Mouse (Mus musculus) ES-Bruce4 (cell line): Measurements from ENCODE around the gene D1Ertd622e. TPM values are rescaled to one million over a fixed set of nuclear protein-coding genes. Genes with fewer than 3 reads are reported as not detected.

ENCODE experiments used
- H3K27ac ChIP-seq: 2 replicates; pipeline ENCODE4 v1.5.1; 2012; ENCODE audit warnings: low read length, inconsistent platforms; ENCODE audit not compliant: insufficient read depth
- H3K27me3 ChIP-seq: 2 replicates; pipeline ENCODE4 v1.6.1; 2012; ENCODE audit warnings: mild to moderate bottlenecking, low read length, inconsistent platforms; ENCODE audit not compliant: control insufficient read depth, poor library complexity, insufficient read depth, severe bottlenecking
- H3K36me3 ChIP-seq: 2 replicates; pipeline ENCODE4 v1.6.1; 2012; ENCODE audit warnings: inconsistent platforms, mild to moderate bottlenecking, low read length, moderate library complexity; ENCODE audit not compliant: control insufficient read depth, poor library complexity, insufficient read depth, severe bottlenecking
- H3K4me1 ChIP-seq: one replicate; pipeline ENCODE4 v1.8.1; 2011; ENCODE audit warnings: low read length; ENCODE audit not compliant: control insufficient read depth, insufficient read depth
- H3K4me3 ChIP-seq: 2 replicates; pipeline ENCODE4 v1.5.1; 2011; ENCODE audit warnings: low read depth, mild to moderate bottlenecking, low read length
- H3K9ac ChIP-seq: 2 replicates; pipeline ENCODE4 v1.6.1; 2012; ENCODE audit warnings: low read depth, mild to moderate bottlenecking, inconsistent platforms; ENCODE audit not compliant: poor library complexity, severe bottlenecking
- H3K9me3 ChIP-seq: replicated peaks from 2 replicates; pipeline ENCODE4 v1.6.1; 2012; ENCODE audit warnings: mild to moderate bottlenecking, low read length, inconsistent platforms; ENCODE audit not compliant: control insufficient read depth, poor library complexity, insufficient read depth, severe bottlenecking
- CTCF ChIP-seq: IDR thresholded peaks from one replicate; pipeline ENCODE4 v1.8.1; 2011; ENCODE audit warnings: low read depth, low read length
- EP300 ChIP-seq: IDR thresholded peaks from 2 replicates; pipeline ENCODE4 v1.6.1; 2011; ENCODE audit warnings: low read depth, low read length; ENCODE audit not compliant: insufficient read depth
- POLR2A ChIP-seq: IDR thresholded peaks from one replicate; pipeline ENCODE4 v1.8.1; 2011; ENCODE audit warnings: low read length; ENCODE audit not compliant: insufficient read depth
- polyA plus RNA-seq: library from polyadenylated mRNA; stranded (reverse); fragments of >200 nt; gene quantifications from 2 replicates; pipeline ENCODE4 v1.2.4, GENCODE M21; 2011; ENCODE audit warnings: low read depth; ENCODE audit not compliant: missing spikeins, insufficient read depth, insufficient read length

Gene D1Ertd622e
- polyA plus RNA-seq, 1 experiment, result 6.4 TPM

GRCm38 (mm10) chr1:97622574-97623208 lies 39.2 kb downstream of the D1Ertd622e start:
- TF ChIP-seq POLR2A (no peak), EP300 (no peak), CTCF (no peak)
- Histone ChIP-seq H3K9me3 (no peaks in the 10 kb centered on the region), H3K27me3 (no peaks in the 10 kb centered on the region), H3K4me1 (no peaks in the 10 kb centered on the region), H3K36me3 (no peaks in the 10 kb centered on the region), H3K4me3 (no peak overlapping the region), H3K27ac (no peak overlapping the region), H3K9ac (no peak overlapping the region)

- Histone ChIP-seq H3K9me3 (no peaks in the 10 kb centered on the region), H3K36me3 (no peaks in the 10 kb centered on the region), H3K4me1 (no peaks in the 10 kb centered on the region), H3K27ac (no peak overlapping the region), H3K9ac (no peak overlapping the region), H3K27me3 (no peaks in the 10 kb centered on the region), H3K4me3 (no peak overlapping the region)
- TF ChIP-seq POLR2A (no peak), CTCF (no peak), EP300 (no peak)
Measured at GRCm38 (mm10) chr1:97619621-97620320, 42.1 kb downstream of the D1Ertd622e start.

GRCm38 (mm10) chr1:97615525-97615924 lies 46.3 kb downstream of the D1Ertd622e start:
- H3K36me3 ChIP-seq, result no peaks in the 10 kb centered on the region
- TF ChIP-seq CTCF (no peak), EP300 (no peak), POLR2A (no peak)
- no peak overlapping the region for H3K4me3 ChIP-seq
- no peaks in the 10 kb centered on the region for H3K27me3 ChIP-seq
- H3K4me1 ChIP-seq, result no peaks in the 10 kb centered on the region
- H3K9me3 ChIP-seq, result no peaks in the 10 kb centered on the region
- no peak overlapping the region for H3K27ac ChIP-seq
- no peak overlapping the region for H3K9ac ChIP-seq

DNA sequence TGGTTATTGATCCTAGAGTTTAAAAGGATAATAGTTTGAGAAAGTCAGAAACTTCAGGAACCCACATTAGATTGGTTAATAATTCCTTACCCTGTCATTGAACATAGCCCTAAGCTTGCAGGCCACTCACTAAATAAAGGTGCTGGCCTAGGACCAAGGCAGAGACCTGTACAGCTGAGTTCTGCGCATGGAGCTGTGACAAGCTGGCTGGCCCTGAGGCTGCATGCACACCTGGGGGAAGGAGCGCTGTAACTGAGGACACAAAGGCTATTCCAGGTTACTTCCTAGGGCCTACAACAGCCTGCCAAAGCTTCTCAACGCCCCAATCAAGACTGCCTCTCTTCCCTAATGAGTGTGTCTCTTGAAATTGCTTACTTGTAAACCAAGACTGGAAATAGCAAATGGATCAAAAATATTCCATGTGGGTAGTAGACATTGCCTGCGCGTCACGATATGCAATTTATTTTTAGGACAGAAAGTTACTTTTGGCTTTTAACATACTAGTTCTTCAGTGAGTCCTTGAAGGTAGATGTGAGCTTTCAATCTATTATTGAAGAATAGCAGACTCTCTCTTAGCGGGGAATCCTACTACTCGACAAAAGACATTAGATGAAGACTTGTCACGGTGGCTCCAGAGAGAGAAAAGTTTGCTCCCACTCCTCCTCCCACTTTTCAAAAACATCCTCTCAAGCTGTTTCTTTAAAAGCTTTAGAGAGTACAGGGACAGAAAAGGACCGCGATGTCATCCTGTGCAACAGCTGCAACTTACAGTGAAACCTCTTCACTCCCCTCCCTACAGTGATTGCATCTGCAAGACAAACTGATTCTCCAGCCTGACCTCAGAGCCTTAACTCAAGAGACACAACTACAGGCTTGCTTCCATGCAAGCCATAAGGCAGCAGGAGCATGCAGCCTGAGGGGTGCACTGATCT lies 47.1 kb downstream of the D1Ertd622e start:
- no peaks in the 10 kb centered on the region for H3K36me3 ChIP-seq
- H3K9me3 ChIP-seq, result no peaks in the 10 kb centered on the region
- H3K4me3 ChIP-seq, result no peak overlapping the region
- H3K9ac ChIP-seq, result no peak overlapping the region
- H3K27me3 ChIP-seq, result no peaks in the 10 kb centered on the region
- H3K4me1 ChIP-seq, result no peaks in the 10 kb centered on the region
- no peak overlapping the region for H3K27ac ChIP-seq
- TF ChIP-seq POLR2A, result no peak
- TF ChIP-seq CTCF, result no peak
- no peak for TF ChIP-seq EP300

DNA sequence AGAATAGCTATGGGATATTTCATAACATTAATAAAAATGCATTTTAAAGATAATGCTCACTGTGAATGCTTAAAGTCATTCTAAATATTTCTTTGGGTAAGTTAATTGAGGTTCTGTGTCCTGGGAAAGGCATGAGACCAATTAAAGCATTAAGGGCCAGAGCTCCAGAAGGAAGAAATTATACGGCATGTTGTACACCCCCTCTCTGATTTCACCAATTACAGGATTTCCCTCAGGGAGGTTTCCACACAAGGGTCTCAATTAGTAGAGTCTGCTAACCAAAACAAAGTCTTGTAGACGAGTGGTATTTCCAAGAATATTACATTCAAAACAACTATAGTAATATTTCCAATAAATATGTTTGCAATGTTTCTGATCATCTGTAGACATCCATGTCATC lies 50.1 kb downstream of the D1Ertd622e start:
- Histone ChIP-seq H3K9me3 (no peaks in the 10 kb centered on the region), H3K27ac (no peak overlapping the region), H3K9ac (no peak overlapping the region), H3K4me3 (no peak overlapping the region), H3K27me3 (no peaks in the 10 kb centered on the region), H3K36me3 (no peaks in the 10 kb centered on the region), H3K4me1 (no peaks in the 10 kb centered on the region)
- no peak for TF ChIP-seq POLR2A
- TF ChIP-seq CTCF, result no peak
- no peak for TF ChIP-seq EP300

DNA sequence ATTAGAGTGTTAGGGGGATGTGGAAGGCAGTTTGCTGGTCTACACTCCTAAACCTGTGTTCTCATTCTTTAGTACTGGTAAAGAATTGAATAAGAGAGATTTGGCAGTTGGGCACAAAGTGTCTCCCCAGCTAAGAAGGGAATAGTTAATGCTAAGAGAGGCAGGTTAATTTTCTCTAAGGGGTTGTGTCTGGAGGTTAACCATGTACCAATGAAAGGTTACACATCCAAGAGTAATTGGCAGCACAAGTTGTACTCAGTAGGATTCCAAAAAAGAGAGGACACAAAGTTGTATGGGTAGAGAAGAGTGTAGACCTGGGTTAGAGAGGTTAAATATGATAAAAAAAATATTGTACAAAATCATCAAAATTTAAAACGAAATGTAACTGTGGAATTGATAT lies 58.5 kb downstream of the D1Ertd622e start:
- Histone ChIP-seq H3K9ac (no peak overlapping the region), H3K27me3 (no peaks in the 10 kb centered on the region)
- TF ChIP-seq EP300 (no peak), CTCF (no peak), POLR2A (no peak)

More for the DNA sequence above, 58.5 kb downstream of the D1Ertd622e start:
- no peaks in the 10 kb centered on the region for H3K36me3 ChIP-seq
- H3K4me3 ChIP-seq, result no peak overlapping the region
- no peaks in the 10 kb centered on the region for H3K4me1 ChIP-seq
- no peaks in the 10 kb centered on the region for H3K9me3 ChIP-seq
- no peak overlapping the region for H3K27ac ChIP-seq
